Mouse (Mus musculus): ENCODE results near the gene Nap1l5. TPM values are rescaled to one million over a fixed set of nuclear protein-coding genes. Genes with fewer than 3 reads are reported as not detected.

Nap1l5 gene
- 0.30 TPM in 1 of 4 replicates, not detected in the others for total RNA-seq (2023; ENCODE audit: inconsistent age)

GRCm38 (mm10) chr6:58906852-58907261, at the start of gene Nap1l5:
TSS of gene Nap1l5 (minus strand) at chr6:58907076.

Other genes with a start within 250 kb of the Nap1l5 start
- gene Herc3, start 75.6 kb downstream of the Nap1l5 start, total RNA-seq (2023; ENCODE audit: inconsistent age): 96.2 to 102 TPM (median 98.5 TPM) in 4 replicates
- 0.21 to 0.45 TPM (median 0.26 TPM) in 3 of 4 replicates, not detected in the other for gene Fam13a, start 117.5 kb upstream of the Nap1l5 start, total RNA-seq (2023; ENCODE audit: inconsistent age)